Mouse (Mus musculus): ENCODE measurements at regions not wholly inside any gene's neighbourhood (a gene's known extent, or its start where the extent isn't known, plus 50 kb on each side); places are given as distances from the start of the nearest gene placed in this dataset.

GRCm38 (mm10) chr2:12033518-12034322, 256.0 kb downstream of the Ankrd16 start:
- TF ChIP-seq TCF12 (IDR thresholded peaks at IDR 0.05; ENCODE audit: insufficient read depth, poor library complexity, severe bottlenecking) (no peak), MYOG (IDR thresholded peaks at IDR 0.05; ENCODE audit: control insufficient read depth in 1 of 3, insufficient read depth in 1 of 3, insufficient read length in 2 of 3, low read depth in 2 of 3) (no peak), USF1 (IDR thresholded peaks at IDR 0.05; ENCODE audit: low read depth) (no peak), POLR2A (IDR thresholded peaks at IDR 0.05; ENCODE audit: insufficient read length, low read depth) (no peak)
